Mouse (Mus musculus): ENCODE measurements at regions not wholly inside any gene's neighbourhood (a gene's known extent, or its start where the extent isn't known, plus 50 kb on each side); places are given as distances from the start of the nearest gene placed in this dataset.

DNA sequence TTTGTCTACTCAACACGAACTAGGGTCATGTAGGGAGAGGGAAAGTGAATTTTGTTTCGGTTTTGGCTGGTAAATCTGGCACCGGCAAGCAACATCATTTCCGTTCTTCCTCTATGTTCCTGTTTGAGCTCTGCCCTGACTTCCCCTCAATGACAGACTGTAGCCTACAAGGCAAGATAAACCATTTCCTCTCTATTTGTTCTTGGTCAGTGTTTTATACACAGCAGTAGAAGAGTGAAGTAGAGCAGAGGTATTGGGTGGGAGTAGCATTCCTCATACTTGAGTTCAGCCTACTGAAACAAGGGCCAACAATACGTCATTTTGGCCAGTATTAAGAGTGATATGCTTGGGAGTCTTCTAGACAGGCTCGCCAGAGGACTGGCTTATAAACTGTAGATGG, 177.0 kb downstream of the Ndfip2 start:
- no peak for DNase-seq (ENCODE audit: extremely low spot score in 1 of 2, low spot score in 1 of 2)

DNA sequence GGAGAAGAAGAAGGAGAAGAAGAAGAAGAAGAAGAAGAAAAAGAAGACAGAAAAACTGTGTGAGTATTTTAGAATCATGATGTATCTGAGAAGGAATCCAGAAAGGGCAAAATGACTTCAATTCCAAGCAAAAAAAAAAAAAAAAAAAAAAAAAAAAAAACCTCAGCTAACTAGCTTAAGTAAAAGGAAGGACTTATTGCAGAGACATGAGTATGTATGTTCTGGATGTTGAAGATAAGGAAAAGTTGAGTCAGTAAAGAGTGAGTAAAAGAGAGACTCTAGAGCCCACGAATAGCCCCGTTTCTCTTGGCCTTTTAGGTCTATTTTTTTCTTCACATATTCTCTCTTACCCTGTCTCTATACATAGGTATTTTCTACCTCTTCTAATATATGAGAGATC, 175.1 kb downstream of the Ndfip2 start:
- DNase-seq (ENCODE audit: extremely low spot score in 1 of 2, low spot score in 1 of 2): no peak

DNA sequence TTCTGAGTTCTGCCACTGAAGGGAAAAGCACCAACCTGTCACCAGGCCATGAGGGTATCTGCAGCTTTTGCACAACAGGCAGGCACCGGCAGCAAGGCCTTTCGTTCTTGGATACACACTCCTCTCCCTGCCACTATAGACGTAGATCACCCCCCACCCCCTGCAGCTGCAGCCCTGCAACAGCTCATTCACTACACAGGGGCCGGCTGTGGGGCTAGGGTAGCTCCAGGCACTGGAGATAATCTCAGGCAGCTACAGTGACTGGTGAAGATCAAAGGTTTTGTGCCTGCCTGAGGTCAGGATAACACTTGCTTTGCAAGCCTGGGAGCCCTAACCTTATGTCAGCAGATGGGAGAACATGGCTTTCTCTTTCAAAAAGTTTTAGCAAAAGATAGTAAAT, 174.3 kb downstream of the Ndfip2 start:
- DNase-seq (ENCODE audit: extremely low spot score in 1 of 2, low spot score in 1 of 2): no peak

DNA sequence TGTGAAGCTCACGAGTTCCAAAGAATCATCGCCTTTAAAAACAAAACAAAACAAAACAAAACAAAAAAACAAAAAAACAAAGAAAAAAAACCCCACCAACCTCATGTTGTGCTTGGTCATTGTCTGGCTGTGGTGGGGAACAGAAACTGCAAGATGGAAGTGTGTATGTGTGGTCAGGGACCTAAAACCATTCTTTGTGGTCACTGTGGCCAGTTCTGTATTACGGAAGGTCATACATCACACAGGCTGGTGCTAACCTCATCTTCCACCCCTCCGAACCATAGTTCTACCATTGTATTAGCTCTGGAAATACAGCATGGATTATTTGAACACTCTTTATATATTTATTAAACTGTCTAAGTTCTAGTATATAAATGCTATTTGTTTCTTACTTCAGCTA, 173.2 kb downstream of the Ndfip2 start:
- no peak for DNase-seq (ENCODE audit: extremely low spot score in 1 of 2, low spot score in 1 of 2)

DNA sequence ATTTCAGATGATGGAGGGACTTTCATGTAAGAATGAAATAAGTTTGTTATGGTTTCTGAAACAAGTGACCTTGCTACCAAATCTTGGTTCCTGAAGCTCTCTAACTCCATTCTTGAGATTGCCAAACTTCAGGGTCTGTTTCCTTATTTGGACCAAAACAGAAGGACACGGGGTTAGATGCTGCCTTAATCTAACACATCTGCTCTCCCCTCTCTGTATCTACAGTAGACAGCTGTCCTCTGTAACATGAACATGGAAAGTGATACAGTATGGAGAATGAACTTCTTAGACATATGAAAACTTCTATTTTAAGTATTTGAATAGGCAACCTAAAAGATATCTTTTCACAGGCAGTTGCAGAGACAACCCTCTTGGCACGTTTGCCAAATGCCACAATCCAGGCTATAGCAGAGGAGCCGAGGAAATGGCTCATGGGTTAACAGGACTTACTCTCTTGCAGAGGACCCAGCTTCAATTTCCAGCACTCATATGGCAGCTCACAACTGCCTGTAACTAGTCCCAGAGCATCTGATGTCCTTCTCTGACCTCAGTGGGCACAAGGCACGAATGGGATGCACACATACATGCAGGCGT, 171.4 kb downstream of the Ndfip2 start:
- no peak for DNase-seq (ENCODE audit: extremely low spot score in 1 of 2, low spot score in 1 of 2)

DNA sequence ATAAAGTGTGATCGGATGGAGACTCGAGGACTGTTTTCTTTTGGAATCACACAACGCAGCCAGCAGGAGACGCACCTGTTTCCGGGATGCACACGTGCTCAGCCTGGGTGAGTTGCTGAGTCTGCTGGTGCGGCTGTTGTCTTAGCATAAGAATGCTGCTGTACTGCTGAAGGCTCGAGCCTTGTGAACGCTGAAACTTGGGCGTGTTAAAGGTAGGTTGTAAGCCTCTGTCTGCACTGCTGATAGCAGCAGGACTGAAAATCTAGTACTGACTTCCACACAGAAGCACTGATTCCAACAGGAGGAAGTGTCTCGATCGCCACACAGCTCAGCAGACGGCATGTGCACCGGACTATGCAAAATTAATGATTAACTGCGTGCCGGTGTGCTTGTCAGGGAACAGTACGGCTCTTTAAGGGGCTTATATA, 169.1 kb downstream of the Ndfip2 start:
- peak in 1 of 2 experiments; percentile 18 for DNase-seq (ENCODE audit: extremely low spot score in 1 of 2, low spot score in 1 of 2)

DNA sequence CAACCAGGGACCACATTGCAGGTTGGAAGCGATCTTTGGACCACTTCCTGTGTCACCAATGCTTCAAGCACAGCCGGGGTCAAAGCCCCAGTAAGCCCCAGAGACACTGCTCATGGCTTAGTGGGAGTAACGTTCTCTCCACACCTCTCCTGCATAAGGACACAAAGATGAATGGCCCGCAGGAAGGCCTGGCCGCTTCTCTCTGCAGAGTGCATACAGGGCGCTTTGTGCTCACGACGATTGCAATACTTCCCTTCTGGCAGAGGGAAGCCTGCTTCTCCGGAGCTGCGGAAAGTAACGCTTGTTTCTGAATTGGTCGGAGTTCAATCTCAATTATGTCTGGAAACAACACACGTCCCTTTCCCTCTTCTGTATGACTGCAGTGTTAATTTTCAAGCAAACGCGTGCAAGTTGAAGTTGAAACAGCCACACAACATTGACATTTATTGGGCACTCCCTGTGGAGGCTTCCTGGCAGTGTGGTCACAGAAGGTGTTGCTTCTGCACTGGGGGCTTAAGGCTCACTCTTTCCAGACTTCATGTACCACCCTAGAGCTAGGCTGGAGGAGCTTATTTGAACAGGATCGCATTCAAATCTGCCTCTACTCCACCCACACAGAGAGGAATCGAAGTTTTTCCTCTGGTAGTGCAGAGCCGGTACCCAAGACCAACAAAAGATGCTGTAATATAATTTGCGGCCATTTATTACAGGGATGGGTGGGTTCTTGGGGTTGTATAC, 168.4 kb downstream of the Ndfip2 start:
- DNase-seq (ENCODE audit: extremely low spot score in 1 of 2, low spot score in 1 of 2): peak in 1 of 2 experiments; percentile 7

DNA sequence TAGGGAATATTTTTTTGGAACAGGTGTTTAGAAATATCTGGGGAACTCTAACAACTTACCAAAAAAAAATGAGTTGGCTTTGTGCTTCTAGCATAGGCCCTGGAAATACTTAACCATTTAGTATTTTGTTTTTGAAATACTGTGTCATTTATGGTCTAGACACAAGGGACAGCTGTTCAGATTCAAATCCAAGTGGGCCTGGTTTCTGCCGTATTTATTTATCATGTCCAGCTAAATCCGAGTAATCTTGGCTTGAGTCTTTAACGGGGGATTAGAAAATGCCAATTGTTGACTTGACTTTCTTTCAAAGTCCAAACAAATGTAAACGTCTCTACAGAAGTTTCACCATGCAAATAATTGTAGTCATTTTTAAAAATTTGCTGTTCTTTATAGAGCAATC, 159.6 kb downstream of the Ndfip2 start:
- no peak for DNase-seq (ENCODE audit: extremely low spot score in 1 of 2, low spot score in 1 of 2)

DNA sequence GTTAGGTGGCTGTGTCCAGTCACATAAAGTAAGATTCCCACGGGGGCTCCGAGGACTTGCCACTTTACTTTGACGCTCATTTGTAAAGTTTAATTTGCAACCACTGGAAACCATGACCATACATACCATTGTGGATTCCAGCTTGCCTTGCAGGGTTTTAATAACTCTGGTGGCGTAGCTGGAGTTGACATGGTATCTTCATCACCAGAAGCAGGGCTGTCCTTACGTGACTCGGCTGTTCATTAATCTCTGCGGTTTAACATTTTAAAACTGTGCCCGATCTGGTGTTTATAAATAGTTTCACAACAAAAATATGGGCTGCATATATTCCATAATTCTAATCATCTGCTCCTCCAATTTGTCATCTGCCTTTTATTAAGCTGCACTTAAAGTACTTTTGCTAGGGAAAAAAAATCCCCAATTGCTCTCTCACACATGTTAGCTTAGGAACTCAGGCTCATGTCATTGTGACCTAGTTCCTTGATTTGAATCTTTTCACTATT, 159.1 kb downstream of the Ndfip2 start:
- DNase-seq (ENCODE audit: extremely low spot score in 1 of 2, low spot score in 1 of 2): no peak

DNA sequence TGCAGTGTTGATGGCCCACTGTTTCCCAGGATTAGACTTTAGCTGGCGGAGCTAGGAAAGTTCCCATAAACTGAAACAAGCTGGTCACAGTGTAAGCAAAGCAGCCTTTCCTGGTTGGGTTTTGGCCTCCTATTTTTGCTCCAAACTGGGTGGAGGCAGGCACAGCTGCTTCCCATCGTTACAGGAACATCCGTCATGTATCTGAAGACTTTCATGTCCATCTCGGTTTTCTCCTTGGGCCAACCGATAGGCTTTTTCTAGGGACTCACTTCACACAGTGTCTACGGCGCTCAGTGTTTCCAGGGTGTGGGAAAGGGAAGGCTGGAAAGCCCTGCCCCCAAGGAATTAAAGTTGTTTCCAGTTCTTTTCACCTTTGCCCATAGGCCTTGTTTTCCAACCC, 158.6 kb downstream of the Ndfip2 start:
- no peak for DNase-seq (ENCODE audit: extremely low spot score in 1 of 2, low spot score in 1 of 2)

DNA sequence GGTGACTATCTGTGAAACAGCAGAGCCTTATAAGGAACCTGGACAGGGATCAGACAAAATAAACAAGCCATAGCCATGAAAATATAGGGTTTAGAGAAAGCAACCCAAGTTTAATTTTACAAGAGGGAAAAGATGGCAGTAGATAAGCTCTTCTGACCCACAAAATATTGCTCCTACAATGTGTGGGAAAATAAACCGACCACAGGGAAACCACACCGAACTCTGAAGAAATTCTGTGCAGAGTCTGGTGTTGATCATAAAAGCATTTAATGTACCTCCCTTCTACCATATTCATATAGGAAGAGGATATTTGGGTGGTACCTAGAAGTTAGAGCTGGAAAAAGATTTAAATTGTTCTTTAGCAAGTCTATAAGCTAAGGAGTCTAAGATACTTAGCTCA, 146.3 kb downstream of the Ndfip2 start:
- DNase-seq (ENCODE audit: extremely low spot score in 1 of 2, low spot score in 1 of 2): no peak

DNA sequence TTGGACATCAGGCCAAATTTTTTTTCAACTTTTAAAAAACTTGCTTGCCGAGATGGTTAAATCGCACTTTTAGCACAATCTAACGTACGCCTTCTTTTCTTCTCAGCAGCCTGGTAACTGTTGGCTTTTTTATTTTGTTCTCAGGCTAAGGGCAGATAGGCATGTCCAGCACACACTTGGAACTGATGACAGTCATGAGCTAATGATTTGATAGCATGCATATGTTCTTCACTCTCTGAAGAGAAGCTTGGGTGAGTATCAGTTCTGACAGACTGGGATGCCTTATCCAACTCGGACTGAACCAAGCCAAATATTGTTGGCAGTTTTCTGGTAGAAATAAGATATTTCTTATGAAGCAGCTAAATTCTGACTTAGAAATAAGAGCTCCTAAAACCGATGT, 145.9 kb downstream of the Ndfip2 start:
- no peak for DNase-seq (ENCODE audit: extremely low spot score in 1 of 2, low spot score in 1 of 2)

DNA sequence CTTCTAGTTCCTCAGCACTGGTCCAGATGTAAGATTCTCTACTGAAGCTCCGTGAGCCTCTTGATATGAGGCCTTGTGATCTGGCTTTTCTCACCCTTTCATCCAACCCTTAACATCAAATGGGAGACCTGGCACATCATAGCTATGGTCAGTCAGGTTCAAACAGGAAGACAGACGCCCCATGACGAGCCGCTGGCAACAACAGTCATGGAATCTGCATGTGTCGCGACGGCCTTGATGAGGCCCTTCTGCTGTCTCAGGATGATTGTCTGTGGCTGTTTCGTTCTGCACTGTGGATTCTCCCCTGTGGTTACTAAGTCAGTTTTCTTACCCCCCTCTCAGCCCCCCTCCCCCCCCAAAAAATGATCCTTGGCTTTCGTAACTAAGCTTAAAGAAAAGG, 144.9 kb downstream of the Ndfip2 start:
- DNase-seq (ENCODE audit: extremely low spot score in 1 of 2, low spot score in 1 of 2): no peak

DNA sequence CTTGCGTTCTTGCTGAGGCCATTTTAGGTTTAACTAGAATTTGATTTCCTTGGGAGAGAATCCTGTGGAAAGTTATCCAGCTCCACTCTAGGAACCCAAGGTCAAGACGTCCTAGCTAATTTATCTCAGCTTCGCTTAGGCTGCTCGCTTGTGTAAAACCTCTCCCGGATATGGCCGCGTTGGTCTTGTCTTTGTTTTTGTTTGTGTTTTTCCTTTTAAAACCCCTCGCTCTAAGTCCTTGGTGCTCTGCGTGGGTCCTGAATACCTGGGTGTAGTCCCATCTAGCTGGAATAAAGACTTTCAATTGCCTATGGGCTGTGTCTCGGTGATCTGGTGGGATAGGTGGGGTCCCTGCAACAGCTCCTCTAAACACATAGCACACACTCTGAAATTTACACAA, 144.2 kb downstream of the Ndfip2 start:
- no peak for DNase-seq (ENCODE audit: extremely low spot score in 1 of 2, low spot score in 1 of 2)

DNA sequence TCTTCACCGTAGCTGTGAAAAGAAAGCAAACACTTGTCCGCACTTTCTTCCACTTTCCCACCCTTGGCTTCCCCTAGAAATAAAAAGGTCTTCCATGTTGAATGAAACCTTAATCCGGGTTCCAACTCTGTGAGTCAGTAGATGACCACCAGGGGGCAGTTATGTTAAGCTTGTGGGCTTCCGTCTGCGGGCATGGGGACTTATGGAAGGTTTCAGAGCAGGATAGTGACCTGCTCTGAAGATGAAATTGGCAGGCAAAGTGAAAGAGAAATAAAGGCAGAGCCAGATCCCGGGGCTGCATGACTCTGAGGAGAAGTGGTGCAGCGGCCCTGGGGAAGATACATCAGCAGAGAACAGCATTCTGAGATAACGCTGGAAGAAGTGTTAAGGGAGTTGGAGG, 139.1 kb downstream of the Ndfip2 start:
- DNase-seq (ENCODE audit: extremely low spot score in 1 of 2, low spot score in 1 of 2): peak; percentile 61 to 72

DNA sequence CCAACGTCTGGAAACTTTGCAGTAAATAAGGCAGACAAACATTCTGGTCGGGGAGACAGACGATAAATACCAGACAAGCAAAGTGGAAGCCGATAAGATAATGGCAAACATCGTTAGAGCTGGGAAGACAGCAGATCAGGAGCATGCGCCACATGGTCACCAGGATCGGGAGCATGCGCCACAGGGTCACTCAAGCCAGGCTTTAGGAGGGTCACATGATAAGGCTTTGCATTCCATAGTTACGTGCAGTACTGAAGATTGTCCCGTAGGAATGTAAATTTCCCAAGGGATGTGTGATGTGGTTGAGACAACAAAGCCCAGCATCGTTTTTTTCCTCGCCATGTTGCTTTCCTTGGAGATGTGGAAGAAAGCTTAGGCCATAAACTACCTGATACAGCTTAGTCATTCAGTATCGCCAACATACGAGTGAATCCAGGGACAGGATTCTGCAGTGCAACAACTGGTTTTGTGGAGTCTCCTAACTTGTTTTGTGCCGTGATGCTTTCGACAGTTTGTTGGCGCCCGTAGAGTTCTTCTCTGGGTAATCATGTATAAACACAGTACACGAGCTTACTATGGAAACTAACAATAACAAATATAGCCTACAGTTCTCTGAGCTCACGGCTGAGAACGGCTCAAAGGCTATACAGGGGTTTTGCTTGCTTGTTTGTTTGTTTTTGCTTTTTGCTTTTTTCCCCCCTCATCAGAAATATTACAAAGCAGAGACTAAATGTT, 133.9 kb downstream of the Ndfip2 start:
- DNase-seq (ENCODE audit: extremely low spot score in 1 of 2, low spot score in 1 of 2): no peak

DNA sequence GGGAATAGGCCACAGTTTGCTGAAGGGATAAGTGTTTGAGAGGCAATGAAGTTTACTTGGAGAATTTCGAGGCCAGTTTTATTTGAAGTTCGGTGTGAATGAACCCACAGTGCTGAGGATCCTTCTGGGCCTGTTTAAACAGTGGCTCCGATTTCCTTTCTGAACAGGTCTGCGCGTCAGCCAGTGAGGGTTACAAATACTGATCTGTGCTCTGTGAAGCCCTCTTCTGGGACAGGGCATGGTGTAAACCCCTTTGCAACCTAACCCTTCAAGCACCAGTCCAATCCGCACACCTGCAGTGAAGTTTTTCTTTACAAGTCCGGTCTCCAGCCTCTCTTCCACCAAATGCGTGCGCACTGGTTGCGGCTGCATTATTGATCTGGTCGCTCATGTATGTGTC, 133.1 kb downstream of the Ndfip2 start:
- no peak for DNase-seq (ENCODE audit: extremely low spot score in 1 of 2, low spot score in 1 of 2)

DNA sequence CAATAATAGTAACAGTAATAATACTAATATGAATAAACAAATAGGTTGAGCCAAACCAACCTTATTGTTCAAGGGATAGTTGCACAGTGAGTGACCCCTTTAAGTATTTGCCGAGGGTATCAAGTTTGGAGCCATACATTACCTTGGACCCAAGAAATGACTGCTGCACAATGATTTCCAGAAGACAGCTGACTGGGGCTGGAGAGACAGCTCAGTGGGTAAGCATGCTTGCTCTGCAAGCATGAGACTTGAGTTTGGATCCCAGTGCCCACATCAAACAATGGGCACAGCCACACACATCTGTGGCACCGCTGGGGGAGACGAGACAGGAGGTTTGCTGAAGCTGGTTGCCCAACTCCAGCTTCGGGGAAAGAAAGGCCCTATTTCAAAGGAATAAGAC, 126.7 kb downstream of the Ndfip2 start:
- no peak for DNase-seq (ENCODE audit: extremely low spot score in 1 of 2, low spot score in 1 of 2)

DNA sequence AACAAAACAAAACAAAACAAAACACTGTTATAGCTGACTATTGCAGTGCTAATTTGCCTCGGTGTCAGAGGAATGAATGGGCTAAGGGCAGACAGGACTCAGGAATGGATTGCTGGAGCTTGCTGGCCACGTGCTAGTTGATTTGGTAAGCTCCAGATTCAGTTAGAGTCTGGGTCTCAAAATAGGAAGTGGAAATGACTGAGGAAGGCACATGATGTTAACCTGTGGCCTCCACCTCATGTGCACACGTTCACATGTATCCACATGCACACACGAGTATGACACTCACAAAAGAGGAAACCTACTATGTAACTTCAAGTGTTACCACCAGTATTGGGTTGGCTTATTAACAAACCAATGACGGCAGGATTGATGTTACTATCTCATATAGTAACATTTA, 125.0 kb downstream of the Ndfip2 start:
- DNase-seq (ENCODE audit: extremely low spot score in 1 of 2, low spot score in 1 of 2): no peak

DNA sequence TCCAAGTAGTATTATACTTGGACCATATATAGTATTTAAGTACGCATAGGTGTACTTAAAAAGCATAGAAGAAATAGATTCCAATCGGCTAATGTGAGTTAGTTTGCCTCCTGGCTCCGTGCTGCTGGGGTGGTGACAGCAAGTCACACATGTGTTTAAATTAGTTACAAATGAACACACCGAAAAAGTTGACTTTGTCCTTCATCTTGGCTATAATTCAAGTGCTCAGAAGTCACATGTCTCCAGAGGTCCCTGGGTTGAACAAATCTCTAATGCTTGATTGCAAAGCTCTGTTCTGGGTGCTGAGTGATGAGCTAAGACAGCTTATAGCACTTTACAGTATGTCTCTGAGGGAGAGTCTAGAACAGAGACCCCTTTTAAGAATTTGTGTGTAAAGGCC, 121.7 kb downstream of the Ndfip2 start:
- no peak for DNase-seq (ENCODE audit: extremely low spot score in 1 of 2, low spot score in 1 of 2)

DNA sequence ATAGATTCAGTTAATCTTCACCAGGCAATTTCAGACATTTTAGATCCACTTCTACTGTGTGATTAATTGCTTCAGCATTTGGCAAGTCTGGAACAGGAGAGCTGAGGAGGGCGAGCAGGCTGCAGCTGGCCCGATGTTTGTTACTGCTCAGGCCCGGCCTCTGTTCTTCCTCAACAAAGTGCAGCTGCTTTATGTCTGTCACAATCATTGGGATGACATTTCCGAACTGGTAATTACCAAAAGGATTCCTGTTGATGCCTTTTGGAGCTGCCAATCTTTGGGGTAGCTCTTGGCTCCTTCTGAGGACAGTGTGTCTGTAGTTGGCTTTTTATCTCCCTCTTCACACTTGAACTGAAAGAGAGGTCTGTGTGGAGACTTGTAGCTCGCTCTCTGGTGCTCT, 119.4 kb downstream of the Ndfip2 start:
- no peak for DNase-seq (ENCODE audit: extremely low spot score in 1 of 2, low spot score in 1 of 2)
